Mouse (Mus musculus): Measurements from ENCODE around the gene Acadvl. TPM values are rescaled to one million over a fixed set of nuclear protein-coding genes. Genes with fewer than 3 reads are reported as not detected.
A peak's percentile ranks its signal among the peaks of the same experiment; 100 is the strongest.

The Acadvl gene
- total and polyA plus RNA-seq, 2 experiments from 2014 or later = 42.7 to 62.1 TPM

- Histone ChIP-seq H3K9me3 (ENCODE audit: low read length) (no peaks in the 10 kb centered on the region), H3K9ac (replicated peaks; ENCODE audit: low read length, poor library complexity, severe bottlenecking) (no peak overlapping the region), H3K36me3 (ENCODE audit: insufficient read depth, low read length) (peaks cover 74% of the 10 kb centered on the region), H3K27ac (ENCODE audit: low read depth, low read length) (no peak overlapping the region), H3K4me1 (ENCODE audit: insufficient read depth, low read length) (no peaks in the 10 kb centered on the region), H3K27me3 (ENCODE audit: insufficient read depth, low read length) (no peaks in the 10 kb centered on the region), H3K4me3 (ENCODE audit: low read depth, low read length) (no peak overlapping the region), H3K4me2 (ENCODE audit: low read depth, low read length, poor library complexity, severe bottlenecking) (no peak overlapping the region)
- ATAC-seq (ENCODE audit: low FRiP score) (no peak), DNase-seq (ENCODE audit: low spot score) (no peak)
- WGBS = 88% methylated on average over 23 of the region's 23 CpGs
- TF ChIP-seq CTCF (IDR thresholded peaks at IDR 0.05) = no peak
These were observed 27.3 kb upstream of the Acadvl start for GRCm38 (mm10) chr11:70042309-70043085.

GRCm38 (mm10) chr11:70040184-70040583 is 25.0 kb upstream of the Acadvl start:
- no peak overlapping the region for H3K4me3 ChIP-seq (ENCODE audit: low read depth, low read length)
- H3K27me3 ChIP-seq (ENCODE audit: insufficient read depth, low read length) = no peaks in the 10 kb centered on the region
- no peaks in the 10 kb centered on the region for H3K9me3 ChIP-seq (ENCODE audit: low read length)
- 90% methylated on average over 7 of the region's 7 CpGs for whole genome bisulfite sequencing
- H3K9ac ChIP-seq (replicated peaks; ENCODE audit: low read length, poor library complexity, severe bottlenecking) = no peak overlapping the region
- H3K4me1 ChIP-seq (ENCODE audit: insufficient read depth, low read length) = no peaks in the 10 kb centered on the region
- H3K27ac ChIP-seq (ENCODE audit: low read depth, low read length) = no peak overlapping the region
- DNase-seq (ENCODE audit: low spot score) = no peak
- H3K36me3 ChIP-seq (ENCODE audit: insufficient read depth, low read length) = peaks cover 71% of the 10 kb centered on the region
- ATAC-seq (ENCODE audit: low FRiP score) = no peak
- no peak for TF ChIP-seq CTCF (IDR thresholded peaks at IDR 0.05)
- H3K4me2 ChIP-seq (ENCODE audit: low read depth, low read length, poor library complexity, severe bottlenecking) = no peak overlapping the region

DNA sequence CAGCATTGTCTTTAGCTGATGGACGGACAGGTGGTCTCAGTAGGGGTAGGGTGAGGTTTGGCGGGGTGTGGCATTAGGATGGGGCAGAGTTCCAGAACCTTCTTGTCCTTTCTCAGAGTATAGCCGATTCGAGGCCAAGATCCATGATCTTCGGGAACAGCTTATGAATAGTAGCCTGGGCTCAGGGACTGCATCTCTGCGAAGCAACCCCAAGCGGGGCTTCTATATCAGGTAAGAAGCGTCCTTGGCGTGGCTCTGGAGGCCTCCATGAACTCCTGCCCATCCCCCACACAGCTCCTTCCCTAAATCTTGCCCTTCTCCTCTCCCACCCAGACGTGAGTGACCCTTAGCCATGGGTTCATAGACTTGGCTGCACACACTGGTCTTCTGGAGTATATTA is 24.4 kb upstream of the Acadvl start:
- H3K4me2 ChIP-seq (ENCODE audit: low read depth, low read length, poor library complexity, severe bottlenecking) = no peak overlapping the region
- H3K9me3 ChIP-seq (ENCODE audit: low read length) = no peaks in the 10 kb centered on the region
- no peak overlapping the region for H3K9ac ChIP-seq (replicated peaks; ENCODE audit: low read length, poor library complexity, severe bottlenecking)
- no peak overlapping the region for H3K4me3 ChIP-seq (ENCODE audit: low read depth, low read length)
- TF ChIP-seq CTCF (IDR thresholded peaks at IDR 0.05) = no peak
- 93% methylated on average over 10 of the region's 10 CpGs for WGBS
- H3K27ac ChIP-seq (ENCODE audit: low read depth, low read length) = no peak overlapping the region
- ATAC-seq (ENCODE audit: low FRiP score) (no peak), DNase-seq (ENCODE audit: low spot score) (no peak)
- H3K36me3 ChIP-seq (ENCODE audit: insufficient read depth, low read length) = peaks cover 71% of the 10 kb centered on the region
- H3K4me1 ChIP-seq (ENCODE audit: insufficient read depth, low read length) = no peaks in the 10 kb centered on the region
- no peaks in the 10 kb centered on the region for H3K27me3 ChIP-seq (ENCODE audit: insufficient read depth, low read length)

DNA sequence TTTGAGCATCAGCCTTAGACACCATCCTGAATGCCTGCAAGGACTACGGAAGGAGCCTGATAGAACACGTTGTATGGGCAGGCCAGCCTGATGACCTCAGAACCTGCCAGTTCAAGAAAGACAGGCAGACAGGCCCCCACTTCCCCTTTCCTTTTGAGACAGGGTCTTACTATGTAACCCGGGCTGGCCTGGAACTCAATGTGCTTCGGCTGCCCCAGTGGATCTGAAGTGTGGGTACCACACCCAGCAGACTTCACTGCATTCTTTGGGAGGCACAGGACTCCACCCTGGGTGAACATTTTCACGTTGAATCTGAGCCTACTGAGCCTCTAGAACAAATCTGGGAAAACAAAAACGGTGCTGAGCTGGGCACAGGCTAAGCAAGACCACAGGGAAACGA is 23.0 kb upstream of the Acadvl start:
- no peak overlapping the region for H3K9ac ChIP-seq (replicated peaks; ENCODE audit: low read length, poor library complexity, severe bottlenecking)
- WGBS = 84% methylated on average over 7 of the region's 7 CpGs
- H3K36me3 ChIP-seq (ENCODE audit: insufficient read depth, low read length) = peaks cover 66% of the 10 kb centered on the region
- H3K27me3 ChIP-seq (ENCODE audit: insufficient read depth, low read length) = no peaks in the 10 kb centered on the region
- no peaks in the 10 kb centered on the region for H3K9me3 ChIP-seq (ENCODE audit: low read length)
- no peaks in the 10 kb centered on the region for H3K4me1 ChIP-seq (ENCODE audit: insufficient read depth, low read length)
- no peak overlapping the region for H3K4me3 ChIP-seq (ENCODE audit: low read depth, low read length)
- no peak overlapping the region for H3K27ac ChIP-seq (ENCODE audit: low read depth, low read length)
- TF ChIP-seq CTCF (IDR thresholded peaks at IDR 0.05) = no peak
- H3K4me2 ChIP-seq (ENCODE audit: low read depth, low read length, poor library complexity, severe bottlenecking) = no peak overlapping the region
- no peak for ATAC-seq (ENCODE audit: low FRiP score)
- DNase-seq (ENCODE audit: low spot score) = no peak

DNA sequence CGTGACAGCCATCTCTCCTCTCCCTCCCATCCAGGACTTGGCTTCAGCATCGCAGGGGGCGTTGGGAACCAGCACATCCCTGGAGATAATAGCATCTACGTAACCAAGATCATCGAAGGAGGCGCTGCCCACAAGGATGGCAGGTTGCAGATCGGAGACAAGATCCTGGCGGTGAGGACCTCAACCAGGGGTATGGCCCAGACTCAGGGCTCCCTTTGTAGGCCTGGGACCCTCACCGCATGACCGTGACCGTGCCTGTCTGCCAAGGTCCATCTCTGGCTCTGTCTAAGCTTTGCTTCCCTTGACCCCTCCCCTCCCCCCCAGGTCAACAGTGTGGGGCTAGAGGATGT is 16.1 kb upstream of the Acadvl start:
- WGBS = 94% methylated on average over 11 of the region's 11 CpGs
- peaks cover 36% of the 10 kb centered on the region for H3K36me3 ChIP-seq (ENCODE audit: insufficient read depth, low read length)
- DNase-seq (ENCODE audit: low spot score) (no peak), ATAC-seq (ENCODE audit: low FRiP score) (no peak)
- H3K27ac ChIP-seq (ENCODE audit: low read depth, low read length) = no peak overlapping the region
- no peak overlapping the region for H3K9ac ChIP-seq (replicated peaks; ENCODE audit: low read length, poor library complexity, severe bottlenecking)
- H3K27me3 ChIP-seq (ENCODE audit: insufficient read depth, low read length) = no peaks in the 10 kb centered on the region
- no peaks in the 10 kb centered on the region for H3K9me3 ChIP-seq (ENCODE audit: low read length)
- H3K4me3 ChIP-seq (ENCODE audit: low read depth, low read length) = no peak overlapping the region
- H3K4me1 ChIP-seq (ENCODE audit: insufficient read depth, low read length) = peaks cover 34% of the 10 kb centered on the region
- no peak overlapping the region for H3K4me2 ChIP-seq (ENCODE audit: low read depth, low read length, poor library complexity, severe bottlenecking)
- TF ChIP-seq CTCF (IDR thresholded peaks at IDR 0.05) = no peak

DNA sequence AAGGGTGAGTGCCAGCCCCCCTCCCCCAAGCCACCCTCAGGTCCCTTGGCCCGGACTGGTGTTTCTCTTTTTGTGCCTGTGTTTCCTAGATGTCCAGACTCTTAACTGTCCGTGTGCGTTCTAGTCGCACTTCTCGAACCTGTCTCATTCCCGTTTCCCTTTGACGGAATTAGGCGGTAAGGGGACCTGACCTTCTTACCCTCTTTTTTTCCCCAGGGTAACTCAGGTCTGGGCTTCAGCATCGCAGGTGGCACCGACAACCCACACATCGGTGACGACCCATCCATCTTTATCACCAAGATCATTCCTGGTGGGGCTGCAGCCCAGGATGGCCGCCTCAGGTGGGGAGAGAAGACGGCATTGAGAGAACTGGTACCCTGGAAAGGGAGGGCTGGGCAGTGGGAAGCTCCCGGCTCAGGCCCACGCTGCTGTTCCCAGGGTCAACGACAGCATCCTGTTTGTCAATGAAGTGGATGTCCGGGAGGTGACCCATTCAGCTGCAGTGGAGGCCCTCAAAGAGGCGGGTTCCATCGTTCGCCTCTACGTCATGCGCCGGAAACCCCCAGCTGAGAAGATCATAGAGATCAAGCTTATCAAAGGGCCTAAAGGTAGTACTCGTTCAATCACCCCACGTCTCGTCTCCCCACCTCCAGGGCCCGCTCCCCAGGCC is 15.6 kb upstream of the Acadvl start:
- peak overlapping the region; percentile 30; the same call in 1 of the 2 replicates for H3K4me3 ChIP-seq (ENCODE audit: low read depth, low read length)

More for the DNA sequence above, 15.6 kb upstream of the Acadvl start:
- H3K27me3 ChIP-seq (ENCODE audit: insufficient read depth, low read length) = no peaks in the 10 kb centered on the region
- ATAC-seq (ENCODE audit: low FRiP score) (no peak), DNase-seq (ENCODE audit: low spot score) (no peak)
- H3K9me3 ChIP-seq (ENCODE audit: low read length) = no peaks in the 10 kb centered on the region
- H3K27ac ChIP-seq (ENCODE audit: low read depth, low read length) = peak overlapping the region; percentile 90; the same call in 1 of the 2 replicates
- no peak for TF ChIP-seq CTCF (IDR thresholded peaks at IDR 0.05)
- H3K9ac ChIP-seq (replicated peaks; ENCODE audit: low read length, poor library complexity, severe bottlenecking) = no peak overlapping the region
- H3K4me1 ChIP-seq (ENCODE audit: insufficient read depth, low read length) = peaks cover 37% of the 10 kb centered on the region
- peak overlapping the region; percentile 58 for H3K4me2 ChIP-seq (ENCODE audit: low read depth, low read length, poor library complexity, severe bottlenecking)
- WGBS = 91% methylated on average over 28 of the region's 28 CpGs
- peaks cover 36% of the 10 kb centered on the region for H3K36me3 ChIP-seq (ENCODE audit: insufficient read depth, low read length)
